Mouse (Mus musculus): ENCODE results near the gene Rnf145. TPM values are rescaled to one million over a fixed set of nuclear protein-coding genes. Genes with fewer than 3 reads are reported as not detected.
A peak's percentile ranks its signal among the peaks of the same experiment; 100 is the strongest.

The Rnf145 gene
- polyA plus RNA-seq, 1 experiment: 94.2 TPM

DNA sequence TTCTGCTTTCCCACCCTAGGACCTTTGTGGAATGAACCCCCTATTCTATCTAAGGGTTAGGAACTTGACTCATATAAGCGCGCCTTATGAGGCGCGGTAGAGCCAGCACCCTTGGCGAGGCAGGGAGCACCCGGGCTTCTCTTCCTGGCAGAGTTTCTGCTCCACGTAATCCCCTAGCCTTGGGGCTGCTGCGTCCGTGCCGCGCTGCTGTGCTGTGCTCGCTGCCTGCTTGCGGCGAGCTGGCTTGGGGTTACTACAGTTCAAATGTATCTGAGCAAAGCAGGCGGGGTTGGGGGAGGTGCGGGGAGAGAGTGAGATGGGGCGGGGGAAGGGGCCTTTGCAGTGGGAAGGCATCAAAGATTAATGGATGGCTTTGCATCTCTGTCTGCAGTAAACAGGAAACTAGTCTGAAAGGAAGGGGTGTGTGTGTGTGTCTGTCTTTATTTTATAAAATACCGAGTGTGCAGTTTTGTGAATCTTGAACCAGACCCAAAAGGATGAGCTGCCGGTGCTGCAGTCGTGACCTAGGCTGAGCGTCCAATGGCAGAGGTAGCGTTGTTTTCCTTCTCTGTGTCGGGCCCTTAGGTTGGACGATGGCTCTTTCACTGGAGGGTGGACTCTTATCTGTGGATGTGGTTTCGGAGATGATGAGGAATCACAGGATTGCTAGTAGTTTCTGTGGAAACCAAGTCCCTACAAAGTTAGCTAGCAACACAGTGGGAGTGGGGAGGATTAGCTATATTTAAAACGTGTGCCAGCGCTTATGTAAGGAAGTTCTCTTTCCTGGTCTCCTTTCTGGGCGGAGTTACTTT is 1.4 kb downstream of the Rnf145 start:
- peak overlapping the region; percentile 91 for H3K27ac ChIP-seq (ENCODE audit: insufficient read depth, low read length)
- TF ChIP-seq POLR2A (IDR thresholded peaks at IDR 0.05; ENCODE audit: borderline replicate concordance, insufficient read depth, low read length): peak; percentile 45; the same call in 1 of the 2 replicates
- no peak for TF ChIP-seq CTCF (IDR thresholded peaks at IDR 0.05; ENCODE audit: borderline replicate concordance, insufficient read depth, low read depth, low read length)
- peaks cover 2% of the 10 kb centered on the region for H3K4me1 ChIP-seq (ENCODE audit: control insufficient read depth, insufficient read depth, low read length)
- peak overlapping the region; percentile 74 for H3K4me3 ChIP-seq (replicated peaks; ENCODE audit: insufficient read depth, low read depth, low read length)
- H3K27me3 ChIP-seq (ENCODE audit: control insufficient read depth, insufficient read depth, low read length): no peaks in the 10 kb centered on the region
- under 1% methylated on average over 28 of the region's 28 CpGs for WGBS
- peak; percentile 79 to 85 for DNase-seq

DNA sequence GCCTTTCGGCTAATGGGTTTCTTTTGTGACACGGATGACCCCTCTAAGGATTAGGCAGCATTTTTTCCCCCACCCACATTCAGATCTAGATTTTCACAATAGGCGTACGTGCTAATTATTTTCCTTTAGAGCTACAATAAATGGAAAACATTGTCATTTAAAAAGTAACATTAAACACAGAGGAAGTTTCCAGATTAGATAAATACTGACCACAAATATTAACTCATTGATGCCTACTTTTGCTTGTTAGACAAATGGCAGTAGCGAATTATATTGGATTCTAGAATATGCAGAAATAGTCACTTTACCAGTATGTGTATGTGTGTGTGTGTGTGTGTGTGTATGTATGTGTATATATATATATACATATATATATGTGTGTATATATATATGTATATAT is 3.8 kb downstream of the Rnf145 start:
- 86% methylated on average over 5 of the region's 5 CpGs for WGBS
- DNase-seq: no peak
- Histone ChIP-seq H3K27ac (ENCODE audit: insufficient read depth, low read length) (no peak overlapping the region), H3K4me1 (ENCODE audit: control insufficient read depth, insufficient read depth, low read length) (peaks cover 2% of the 10 kb centered on the region), H3K27me3 (ENCODE audit: control insufficient read depth, insufficient read depth, low read length) (no peaks in the 10 kb centered on the region), H3K4me3 (replicated peaks; ENCODE audit: insufficient read depth, low read depth, low read length) (no peak overlapping the region)
- no peak for TF ChIP-seq POLR2A (IDR thresholded peaks at IDR 0.05; ENCODE audit: borderline replicate concordance, insufficient read depth, low read length)

DNA sequence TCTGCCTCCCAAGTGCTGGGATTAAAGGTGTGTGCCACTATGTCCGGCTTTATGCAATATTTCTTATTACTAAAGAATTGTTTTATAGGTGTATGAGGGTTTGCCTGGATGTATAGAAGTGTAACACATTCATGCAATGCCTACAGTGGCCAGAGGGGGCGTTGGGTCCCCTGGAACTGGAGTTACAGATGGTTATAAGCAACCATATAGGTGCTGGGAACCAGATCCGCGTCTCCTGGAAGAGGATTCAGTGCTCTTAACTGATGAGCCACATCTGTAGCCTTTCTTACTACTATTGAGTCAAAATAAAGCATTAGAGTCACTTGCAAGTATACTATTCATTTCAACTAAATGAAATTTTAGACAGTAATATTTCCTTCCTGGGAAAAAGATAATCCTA is 7.0 kb downstream of the Rnf145 start:
- Histone ChIP-seq H3K4me3 (replicated peaks; ENCODE audit: insufficient read depth, low read depth, low read length) (no peak overlapping the region), H3K27ac (ENCODE audit: insufficient read depth, low read length) (no peak overlapping the region), H3K4me1 (ENCODE audit: control insufficient read depth, insufficient read depth, low read length) (peaks cover 19% of the 10 kb centered on the region), H3K27me3 (ENCODE audit: control insufficient read depth, insufficient read depth, low read length) (no peaks in the 10 kb centered on the region)
- no peak for DNase-seq
- 79% methylated on average over 4 of the region's 4 CpGs for WGBS
- TF ChIP-seq POLR2A (IDR thresholded peaks at IDR 0.05; ENCODE audit: borderline replicate concordance, insufficient read depth, low read length) (no peak), CTCF (IDR thresholded peaks at IDR 0.05; ENCODE audit: borderline replicate concordance, insufficient read depth, low read depth, low read length) (no peak)

- WGBS: 93% methylated on average over 11 of the region's 11 CpGs
- H3K4me3 ChIP-seq (replicated peaks; ENCODE audit: insufficient read depth, low read depth, low read length): no peak overlapping the region
- H3K27me3 ChIP-seq (ENCODE audit: control insufficient read depth, insufficient read depth, low read length): no peaks in the 10 kb centered on the region
- H3K27ac ChIP-seq (ENCODE audit: insufficient read depth, low read length): no peak overlapping the region
- TF ChIP-seq CTCF (IDR thresholded peaks at IDR 0.05; ENCODE audit: borderline replicate concordance, insufficient read depth, low read depth, low read length): no peak
- TF ChIP-seq POLR2A (IDR thresholded peaks at IDR 0.05; ENCODE audit: borderline replicate concordance, insufficient read depth, low read length): no peak
- peaks cover 23% of the 10 kb centered on the region for H3K4me1 ChIP-seq (ENCODE audit: control insufficient read depth, insufficient read depth, low read length)
- no peak for DNase-seq
Measured at GRCm38 (mm10) chr11:44526654-44527263, 8.0 kb downstream of the Rnf145 start.

DNA sequence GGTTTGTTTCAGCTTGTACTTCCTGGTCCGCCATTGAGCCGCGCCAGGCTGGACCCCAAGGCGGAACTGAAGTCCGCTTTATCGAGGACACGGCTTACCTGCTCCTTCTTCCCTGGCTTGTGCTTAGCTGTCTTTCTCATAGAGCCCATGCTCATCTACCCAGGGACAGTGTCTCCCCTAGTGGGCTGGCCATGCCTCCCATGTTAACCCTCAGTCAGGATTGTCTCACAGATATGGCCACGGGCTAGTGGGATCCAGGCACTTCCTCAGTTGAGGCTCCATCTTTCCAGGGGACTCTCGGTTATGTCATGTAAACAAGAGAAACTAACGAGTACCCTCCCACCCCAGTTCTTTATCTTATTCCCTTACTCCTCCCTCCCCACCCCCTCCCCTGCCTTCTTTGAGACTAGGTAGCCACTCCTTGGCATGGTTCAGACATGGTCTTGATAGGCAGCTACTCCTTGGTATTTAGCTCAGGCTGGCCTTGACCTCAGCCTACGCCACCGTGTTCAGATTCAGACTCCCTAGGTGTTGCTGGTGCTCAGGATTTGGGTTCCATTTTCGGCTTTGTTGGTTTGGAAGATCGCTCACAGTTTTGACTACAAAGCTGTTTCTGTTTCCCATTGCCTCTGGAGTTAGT is 9.9 kb downstream of the Rnf145 start:
- no peaks in the 10 kb centered on the region for H3K27me3 ChIP-seq (ENCODE audit: control insufficient read depth, insufficient read depth, low read length)
- 94% methylated on average over 14 of the region's 14 CpGs for WGBS
- no peak for TF ChIP-seq CTCF (IDR thresholded peaks at IDR 0.05; ENCODE audit: borderline replicate concordance, insufficient read depth, low read depth, low read length)
- no peak for TF ChIP-seq POLR2A (IDR thresholded peaks at IDR 0.05; ENCODE audit: borderline replicate concordance, insufficient read depth, low read length)
- peaks cover 32% of the 10 kb centered on the region for H3K4me1 ChIP-seq (ENCODE audit: control insufficient read depth, insufficient read depth, low read length)
- DNase-seq: no peak
- H3K4me3 ChIP-seq (replicated peaks; ENCODE audit: insufficient read depth, low read depth, low read length): no peak overlapping the region
- H3K27ac ChIP-seq (ENCODE audit: insufficient read depth, low read length): no peak overlapping the region

GRCm38 (mm10) chr11:44529200-44529599 is 10.4 kb downstream of the Rnf145 start:
- DNase-seq: no peak
- Histone ChIP-seq H3K27ac (ENCODE audit: insufficient read depth, low read length) (no peak overlapping the region), H3K4me1 (ENCODE audit: control insufficient read depth, insufficient read depth, low read length) (peaks cover 32% of the 10 kb centered on the region), H3K27me3 (ENCODE audit: control insufficient read depth, insufficient read depth, low read length) (no peaks in the 10 kb centered on the region), H3K4me3 (replicated peaks; ENCODE audit: insufficient read depth, low read depth, low read length) (no peak overlapping the region)
- 80% methylated on average over 12 of the region's 12 CpGs for WGBS
- TF ChIP-seq POLR2A (IDR thresholded peaks at IDR 0.05; ENCODE audit: borderline replicate concordance, insufficient read depth, low read length): no peak
- no peak for TF ChIP-seq CTCF (IDR thresholded peaks at IDR 0.05; ENCODE audit: borderline replicate concordance, insufficient read depth, low read depth, low read length)

- H3K27ac ChIP-seq (ENCODE audit: insufficient read depth, low read length): no peak overlapping the region
- H3K4me1 ChIP-seq (ENCODE audit: control insufficient read depth, insufficient read depth, low read length): peaks cover 32% of the 10 kb centered on the region
- H3K4me3 ChIP-seq (replicated peaks; ENCODE audit: insufficient read depth, low read depth, low read length): no peak overlapping the region
- H3K27me3 ChIP-seq (ENCODE audit: control insufficient read depth, insufficient read depth, low read length): no peaks in the 10 kb centered on the region
- no peak for DNase-seq
- TF ChIP-seq CTCF (IDR thresholded peaks at IDR 0.05; ENCODE audit: borderline replicate concordance, insufficient read depth, low read depth, low read length): 0 out of 2 replicates have a peak, but pooled peaks have one; percentile 6
- no peak for TF ChIP-seq POLR2A (IDR thresholded peaks at IDR 0.05; ENCODE audit: borderline replicate concordance, insufficient read depth, low read length)
- 73% methylated on average over 5 of the region's 5 CpGs for WGBS
Measured at GRCm38 (mm10) chr11:44529716-44530115, 11.0 kb downstream of the Rnf145 start.

Measured in cerebellum, adult 2 months (tissue).